Mouse (Mus musculus): ENCODE data around the gene Gnl1. TPM values are rescaled to one million over a fixed set of nuclear protein-coding genes. Genes with fewer than 3 reads are reported as not detected.
"Not testable (repeated sequence)": the region's sequence is repeated elsewhere in the genome, so short reads cannot be mapped to it uniquely, and the experiment has no call there.

Gnl1 gene
- 57.9 and 58.4 TPM in 2 replicates for polyA plus RNA-seq (2016; fragmentation: Nextera tagmentation; extraction: Ambion mirVana)

GRCm38 (mm10) chr17:35979401-35980362 is at the start of gene Gnl1, which contains the start of gene Prr3:
Gene Gnl1, plus strand, starts transcription at chr17:35979851.
Gene Prr3, minus strand, starts transcription at chr17:35980236.
- Histone ChIP-seq H3K4me3 (replicated peaks) (peak within 1 kb of the TSS; percentile 78), H3K4me1 (peaks cover 22% of the 10 kb centered on the region), H3K9ac (peak within 1 kb of the TSS; percentile 84), H3K36me3 (replicated peaks) (peaks cover 28% of the 10 kb centered on the region), H3K4me2 (peak within 1 kb of the TSS; percentile 90), H3K27me3 (no peaks in the 10 kb centered on the region), H3K9me3 (no peaks in the 10 kb centered on the region), H3K27ac (peak within 1 kb of the TSS; percentile 95)
- under 1% methylated on average over 66 of the region's 109 CpGs for WGBS
- ATAC-seq (ENCODE audit: low FRiP score), result peak; percentile 86

- Histone ChIP-seq H3K4me1 (no peaks in the 10 kb centered on the region), H3K27me3 (no peaks in the 10 kb centered on the region), H3K4me3 (replicated peaks) (no peak overlapping the region), H3K9me3 (no peaks in the 10 kb centered on the region), H3K9ac (no peak overlapping the region), H3K36me3 (replicated peaks) (peaks cover 58% of the 10 kb centered on the region), H3K27ac (no peak overlapping the region), H3K4me2 (no peak overlapping the region)
- ATAC-seq (ENCODE audit: low FRiP score), result 0 out of 2 replicates have a peak, but pooled peaks have one; percentile 24
- WGBS, result 95% methylated on average over 12 of the region's 12 CpGs
Observed at GRCm38 (mm10) chr17:35930627-35931026, 49.0 kb upstream of the Gnl1 start.

DNA sequence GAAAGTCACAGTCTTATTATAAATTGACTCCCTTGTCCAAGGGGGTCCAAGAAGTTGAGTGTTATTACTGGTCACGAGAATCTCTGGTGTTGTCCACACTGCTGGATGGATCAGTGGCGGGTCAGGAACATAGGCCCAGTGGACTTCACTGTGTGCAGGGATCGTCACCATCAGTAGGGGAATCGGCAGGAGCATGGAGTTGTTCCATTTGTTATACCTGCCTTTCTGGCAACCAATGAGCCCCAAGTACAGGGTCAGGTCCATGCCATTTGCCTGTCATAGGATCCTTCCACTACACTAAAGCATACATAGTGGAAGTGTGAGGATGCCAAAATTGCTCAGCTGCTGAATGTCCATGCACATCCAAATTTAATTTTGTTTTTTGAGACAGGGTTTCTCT is 47.0 kb upstream of the Gnl1 start:
- 88% methylated on average over 4 of the region's 4 CpGs for WGBS
- Histone ChIP-seq H3K36me3 (replicated peaks) (peaks cover 40% of the 10 kb centered on the region), H3K9ac (no peak overlapping the region), H3K4me2 (no peak overlapping the region), H3K4me1 (no peaks in the 10 kb centered on the region), H3K9me3 (no peaks in the 10 kb centered on the region), H3K4me3 (replicated peaks) (no peak overlapping the region), H3K27ac (no peak overlapping the region), H3K27me3 (no peaks in the 10 kb centered on the region)
- no peak for ATAC-seq (ENCODE audit: low FRiP score)

GRCm38 (mm10) chr17:35935763-35936162 is 43.9 kb upstream of the Gnl1 start:
- H3K4me3 ChIP-seq (replicated peaks); ATAC-seq (ENCODE audit: low FRiP score); H3K27me3 ChIP-seq; H3K4me1 ChIP-seq; H3K4me2 ChIP-seq; H3K27ac ChIP-seq; H3K9me3 ChIP-seq; H3K9ac ChIP-seq; H3K36me3 ChIP-seq (replicated peaks): not testable (repeated sequence)
- WGBS, result 92% methylated on average over 14 of the region's 14 CpGs

DNA sequence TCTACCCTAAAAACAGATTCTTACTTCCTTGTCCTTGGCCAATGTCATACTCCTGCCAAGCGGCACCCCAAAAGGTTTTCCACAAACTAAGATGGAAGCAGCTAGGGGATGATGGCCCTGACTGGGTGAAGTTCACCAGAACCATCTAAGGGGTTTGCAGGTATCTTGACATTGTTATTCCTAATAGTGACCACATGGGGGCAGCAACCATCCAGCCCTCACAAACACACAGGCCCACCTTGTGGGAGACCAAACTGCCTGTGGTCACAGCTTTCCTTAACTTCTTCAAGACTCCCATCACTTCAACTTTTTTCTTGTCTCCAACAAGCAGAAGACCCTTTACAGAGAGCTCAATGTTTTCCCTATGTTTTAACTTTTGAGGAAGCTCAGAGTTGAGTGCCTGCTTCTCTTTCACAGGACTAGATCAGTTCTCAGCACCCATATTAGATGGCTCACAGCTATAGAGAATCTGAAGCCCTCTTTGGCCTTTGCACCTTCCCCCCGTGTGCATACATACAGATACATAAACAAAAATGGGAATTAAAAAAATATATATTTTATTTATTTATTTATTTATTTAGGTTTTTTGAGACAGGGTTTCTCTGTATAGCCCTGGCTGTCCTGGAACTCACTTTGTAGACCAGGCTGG is 41.8 kb upstream of the Gnl1 start:
- H3K9me3 ChIP-seq, result no peaks in the 10 kb centered on the region
- H3K27me3 ChIP-seq, result no peaks in the 10 kb centered on the region
- H3K27ac ChIP-seq, result no peak overlapping the region
- no peak overlapping the region for H3K9ac ChIP-seq
- H3K4me2 ChIP-seq, result no peak overlapping the region
- no peaks in the 10 kb centered on the region for H3K4me1 ChIP-seq
- 38% methylated on average over 2 of the region's 2 CpGs for WGBS
- no peak overlapping the region for H3K4me3 ChIP-seq (replicated peaks)
- ATAC-seq (ENCODE audit: low FRiP score), result peak; percentile 77; the same call in 1 of the 2 replicates
- no peaks in the 10 kb centered on the region for H3K36me3 ChIP-seq (replicated peaks)

GRCm38 (mm10) chr17:35939108-35939507 is 40.5 kb upstream of the Gnl1 start:
- H3K27ac ChIP-seq, result no peak overlapping the region
- H3K4me3 ChIP-seq (replicated peaks), result no peak overlapping the region
- no peaks in the 10 kb centered on the region for H3K27me3 ChIP-seq
- no peaks in the 10 kb centered on the region for H3K4me1 ChIP-seq
- no peaks in the 10 kb centered on the region for H3K36me3 ChIP-seq (replicated peaks)
- WGBS, result 65% methylated on average over 2 of the region's 2 CpGs
- H3K9ac ChIP-seq, result 0 out of 2 replicates have a peak overlapping the region, but pooled peaks have one; percentile 21
- no peaks in the 10 kb centered on the region for H3K9me3 ChIP-seq
- ATAC-seq (ENCODE audit: low FRiP score), result no peak
- H3K4me2 ChIP-seq, result no peak overlapping the region

GRCm38 (mm10) chr17:35939941-35940340 is 39.7 kb upstream of the Gnl1 start:
- no peak overlapping the region for H3K4me2 ChIP-seq
- H3K4me3 ChIP-seq (replicated peaks), result no peak overlapping the region
- H3K27me3 ChIP-seq, result no peaks in the 10 kb centered on the region
- no peaks in the 10 kb centered on the region for H3K36me3 ChIP-seq (replicated peaks)
- WGBS, result 61% methylated on average over 1 of the region's 1 CpGs
- no peaks in the 10 kb centered on the region for H3K9me3 ChIP-seq
- H3K9ac ChIP-seq, result no peak overlapping the region
- ATAC-seq (ENCODE audit: low FRiP score), result no peak
- H3K27ac ChIP-seq, result no peak overlapping the region
- H3K4me1 ChIP-seq, result no peaks in the 10 kb centered on the region

GRCm38 (mm10) chr17:35950946-35951345 is 28.7 kb upstream of the Gnl1 start:
- H3K9ac ChIP-seq; ATAC-seq (ENCODE audit: low FRiP score); H3K36me3 ChIP-seq (replicated peaks); H3K4me1 ChIP-seq; H3K27ac ChIP-seq; H3K4me2 ChIP-seq; H3K27me3 ChIP-seq; H3K4me3 ChIP-seq (replicated peaks); H3K9me3 ChIP-seq: not testable (repeated sequence)

DNA sequence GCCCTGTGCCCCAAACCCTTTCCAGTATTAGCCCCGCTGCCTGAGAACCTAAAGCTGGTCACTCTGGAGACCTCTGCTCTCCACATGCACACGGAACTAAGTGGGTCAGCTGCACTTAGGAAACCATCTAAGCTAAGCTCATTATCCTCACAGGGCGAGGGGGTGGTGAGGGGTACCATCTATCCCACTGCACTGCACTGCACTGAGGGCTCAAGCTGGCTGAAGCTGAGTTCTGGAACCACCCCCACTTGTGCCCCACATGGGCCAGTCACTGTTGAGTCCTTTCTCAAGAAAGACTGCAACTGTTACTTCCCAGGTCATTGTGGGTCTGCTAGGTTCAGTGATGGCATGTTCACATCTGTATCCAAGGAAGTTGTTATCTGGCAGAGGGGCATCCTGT is 27.1 kb upstream of the Gnl1 start:
- H3K36me3 ChIP-seq (replicated peaks), result peaks cover 21% of the 10 kb centered on the region
- H3K9ac ChIP-seq; H3K4me1 ChIP-seq; H3K27me3 ChIP-seq; H3K27ac ChIP-seq; H3K4me3 ChIP-seq (replicated peaks); ATAC-seq (ENCODE audit: low FRiP score); H3K4me2 ChIP-seq; H3K9me3 ChIP-seq: not testable (repeated sequence)
- WGBS, result 80% methylated on average over 2 of the region's 3 CpGs

DNA sequence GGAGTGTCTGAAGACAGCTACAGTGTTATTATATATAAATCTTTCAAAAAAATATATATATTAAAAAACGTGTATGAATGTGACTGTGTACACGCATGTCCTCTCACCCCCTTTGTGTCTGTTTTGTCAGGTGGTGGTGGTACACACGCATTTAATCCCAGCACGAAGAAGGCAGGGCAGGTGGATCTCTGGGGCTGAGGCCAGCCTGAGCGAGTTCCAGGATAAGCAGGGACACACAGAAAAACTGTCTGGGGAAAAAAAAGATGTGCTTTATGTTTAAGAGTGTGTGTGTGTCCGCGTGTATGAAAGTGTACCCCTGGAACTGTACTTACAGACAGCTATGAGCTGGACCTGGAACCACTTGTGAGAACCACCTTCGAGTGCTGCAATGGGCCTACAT is 25.0 kb upstream of the Gnl1 start:
- Histone ChIP-seq H3K9me3 (no peaks in the 10 kb centered on the region), H3K9ac (no peak overlapping the region), H3K4me2 (no peak overlapping the region), H3K4me1 (no peaks in the 10 kb centered on the region), H3K27me3 (no peaks in the 10 kb centered on the region), H3K4me3 (replicated peaks) (no peak overlapping the region), H3K27ac (no peak overlapping the region), H3K36me3 (replicated peaks) (peaks cover 42% of the 10 kb centered on the region)
- ATAC-seq (ENCODE audit: low FRiP score), result no peak
- 82% methylated on average over 8 of the region's 8 CpGs for WGBS

- 96% methylated on average over 15 of the region's 15 CpGs for WGBS
- Histone ChIP-seq H3K9ac (no peak overlapping the region), H3K27ac (no peak overlapping the region), H3K4me3 (replicated peaks) (no peak overlapping the region), H3K36me3 (replicated peaks) (peaks cover 82% of the 10 kb centered on the region), H3K27me3 (no peaks in the 10 kb centered on the region), H3K9me3 (no peaks in the 10 kb centered on the region), H3K4me1 (no peaks in the 10 kb centered on the region), H3K4me2 (no peak overlapping the region)
- no peak for ATAC-seq (ENCODE audit: low FRiP score)
Observed at GRCm38 (mm10) chr17:35958533-35959223, 21.0 kb upstream of the Gnl1 start.

DNA sequence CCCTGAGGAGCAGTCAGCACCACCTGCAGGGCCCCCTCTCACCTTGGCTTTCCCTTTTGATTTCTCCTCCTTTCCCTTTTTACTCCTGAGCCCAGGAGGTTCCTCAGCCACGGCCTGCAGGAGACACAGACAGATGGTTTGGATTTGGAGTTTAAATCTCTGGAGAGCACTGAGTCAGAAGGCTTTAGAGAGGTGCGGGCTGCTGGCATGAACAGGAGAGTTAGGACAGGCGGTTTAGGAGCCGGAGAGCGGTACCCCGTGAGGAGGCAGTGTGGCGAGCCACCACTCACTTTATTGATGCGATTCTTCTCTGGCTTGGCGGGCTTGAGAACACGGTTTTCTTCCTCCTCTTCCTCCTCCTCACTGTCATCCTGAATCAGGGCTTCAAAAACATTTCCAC is 16.4 kb upstream of the Gnl1 start:
- ATAC-seq (ENCODE audit: low FRiP score), result no peak

More for the DNA sequence above, 16.4 kb upstream of the Gnl1 start:
- 89% methylated on average over 10 of the region's 10 CpGs for WGBS
- no peak overlapping the region for H3K4me2 ChIP-seq
- H3K4me3 ChIP-seq (replicated peaks), result no peak overlapping the region
- no peaks in the 10 kb centered on the region for H3K9me3 ChIP-seq
- no peak overlapping the region for H3K27ac ChIP-seq
- H3K4me1 ChIP-seq, result peaks cover 5% of the 10 kb centered on the region
- no peaks in the 10 kb centered on the region for H3K27me3 ChIP-seq
- H3K9ac ChIP-seq, result no peak overlapping the region
- peaks cover 77% of the 10 kb centered on the region for H3K36me3 ChIP-seq (replicated peaks)
